Mouse (Mus musculus): ENCODE data around the gene D330045A20Rik.
"Not testable (repeated sequence)": the region's sequence is repeated elsewhere in the genome, so short reads cannot be mapped to it uniquely, and the experiment has no call there.

Gene D330045A20Rik

DNA sequence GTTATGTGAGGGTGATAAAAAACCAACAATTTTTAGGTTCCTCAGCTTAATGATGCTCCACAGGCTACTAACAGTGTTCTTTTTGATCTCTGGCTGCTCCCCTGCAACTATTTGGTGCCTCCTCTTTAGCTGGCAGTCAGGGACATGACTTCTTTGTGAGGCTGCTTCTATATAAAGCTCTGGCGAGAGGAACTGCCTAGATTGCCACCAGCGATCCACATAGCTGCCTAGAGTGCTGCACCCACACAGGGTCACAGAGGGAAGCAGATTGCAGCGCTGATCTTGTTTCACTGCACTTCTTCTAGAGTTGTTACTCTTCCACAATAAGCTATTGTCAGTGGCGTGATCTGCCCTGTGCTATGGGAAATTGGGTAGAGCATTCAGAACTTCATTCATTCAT lies 103.4 kb downstream of the D330045A20Rik start:
- DNase-seq: no peak

DNA sequence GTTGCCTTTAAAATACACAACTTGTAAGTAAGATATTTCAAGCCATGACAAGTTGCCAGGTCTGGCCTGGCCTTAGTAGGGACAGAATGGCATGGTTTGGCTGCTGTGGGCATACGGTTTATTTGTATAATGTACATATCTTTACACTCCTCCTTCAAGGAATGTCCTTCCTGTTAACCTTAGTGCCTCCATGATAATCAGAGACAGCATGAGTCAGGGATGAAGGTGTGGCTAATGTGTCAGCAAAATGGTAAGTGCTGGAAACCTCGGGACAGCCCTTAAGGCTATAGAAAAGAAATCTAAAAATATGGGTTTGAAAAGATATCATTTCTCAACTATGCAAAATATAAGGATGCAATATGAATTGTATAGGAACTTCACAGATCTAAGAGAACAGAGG lies 106.5 kb downstream of the D330045A20Rik start:
- DNase-seq: not testable (repeated sequence)

- no peak for DNase-seq
Measured at GRCm38 (mm10) chrX:139596404-139596803, 116.2 kb downstream of the D330045A20Rik start.
